Mouse (Mus musculus): Measurements from ENCODE around the gene Zfp423.

DNA sequence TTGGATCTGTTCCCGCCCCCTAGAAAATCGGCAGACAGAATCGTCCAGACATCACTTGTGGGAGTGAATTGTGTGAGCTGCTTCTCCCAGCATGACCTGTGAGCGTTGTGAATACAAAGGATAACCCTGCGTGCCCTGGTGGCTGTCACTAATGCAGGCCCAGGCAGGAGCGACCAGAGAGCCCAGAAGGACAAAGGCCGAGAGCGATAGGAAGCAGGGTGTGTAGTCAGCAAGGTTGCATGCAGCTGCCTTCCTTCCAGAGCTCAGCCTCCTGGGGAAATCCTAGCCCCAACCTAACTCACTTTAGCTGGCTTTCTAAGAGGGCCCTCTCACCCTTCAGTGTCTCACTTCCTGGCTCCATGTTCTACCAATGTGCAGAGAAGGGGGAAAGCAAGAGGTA is 212.3 kb downstream of the Zfp423 start:
- TF ChIP-seq POLR2A (IDR thresholded peaks at IDR 0.05; ENCODE audit: insufficient read depth, low read depth, low read length) (no peak), CTCF (IDR thresholded peaks at IDR 0.05; ENCODE audit: insufficient read depth, low read depth, low read length) (no peak)
